Mouse (Mus musculus) erythroblast, embryonic 14.5 days (primary cell): ENCODE data around the gene Gm3543.
"Not testable (repeated sequence)": the region's sequence is repeated elsewhere in the genome, so short reads cannot be mapped to it uniquely, and the experiment has no call there.

Source experiments
- GATA1 ChIP-seq: IDR thresholded peaks from 2 replicates; pipeline ENCODE4 v1.6.1; 2012; ENCODE audit warnings: low read length, inconsistent platforms, mixed read lengths
- TAL1 ChIP-seq: IDR thresholded peaks from 3 replicates; pipeline ENCODE4 v1.6.1; 2012; ENCODE audit warnings: low read length, inconsistent platforms, mixed read lengths

- not testable (repeated sequence) for TF ChIP-seq GATA1, TAL1
Measured at GRCm38 (mm10) chr14:41964095-41964494, 19.0 kb downstream of the Gm3543 start.
